Mouse (Mus musculus) embryonic facial prominence, embryonic 11.5 days (tissue): Measurements from ENCODE around the gene Capn1. TPM values are rescaled to one million over a fixed set of nuclear protein-coding genes. Genes with fewer than 3 reads are reported as not detected.

ENCODE experiments used
- ATAC-seq: fragments of 200-750 bp; cut with Nextera tagmentation; replicated peaks from 2 replicates; pipeline ENCODE4 v1.8.0; 2017; ENCODE audit warnings: low read depth; ENCODE audit not compliant: insufficient number of reproducible peaks, low FRiP score, low TSS enrichment
- DNase-seq: peaks from one replicate; pipeline ENCODE4 v3.0.0-alpha.2; 2015; ENCODE audit warnings: low spot score
- H3K27ac ChIP-seq: fragments of 300-500 bp; sonication (generic); replicated peaks from 2 replicates; pipeline ENCODE4 v1.5.1; 2014; ENCODE audit warnings: mild to moderate bottlenecking, low read depth, low read length, control low read depth
- H3K27me3 ChIP-seq: fragments of 300-500 bp; sonication (generic); 2 replicates; pipeline ENCODE4 v1.6.1; 2014; ENCODE audit warnings: mild to moderate bottlenecking, low read length, moderate library complexity, mixed read lengths; ENCODE audit not compliant: control insufficient read depth, insufficient read depth
- H3K36me3 ChIP-seq: fragments of 300-500 bp; sonication (generic); replicated peaks from 2 replicates; pipeline ENCODE4 v1.6.1; 2014; ENCODE audit warnings: low read depth, mild to moderate bottlenecking, low read length, moderate library complexity, mixed read lengths; ENCODE audit not compliant: control insufficient read depth, insufficient read depth
- H3K4me1 ChIP-seq: fragments of 300-500 bp; sonication (generic); 2 replicates; pipeline ENCODE4 v1.6.1; 2014; ENCODE audit warnings: low read length, mixed read lengths; ENCODE audit not compliant: control insufficient read depth, insufficient read depth
- H3K4me2 ChIP-seq: fragments of 300-500 bp; sonication (generic); 2 replicates; pipeline ENCODE4 v1.6.1; 2014; ENCODE audit warnings: low read depth, mild to moderate bottlenecking, control low read depth, low read length, moderate library complexity
- H3K4me3 ChIP-seq: fragments of 300-500 bp; sonication (generic); 2 replicates; pipeline ENCODE4 v1.5.1; 2014; ENCODE audit warnings: low read depth, low read length, control low read depth
- H3K9ac ChIP-seq: fragments of 300-500 bp; sonication (generic); replicated peaks from 2 replicates; pipeline ENCODE4 v1.6.1; 2014; ENCODE audit warnings: mild to moderate bottlenecking, control low read depth, low read length
- H3K9me3 ChIP-seq: fragments of 300-500 bp; sonication (generic); replicated peaks from 2 replicates; pipeline ENCODE4 v1.6.1; 2016; ENCODE audit warnings: mild to moderate bottlenecking, low read length, inconsistent platforms, mixed read lengths; ENCODE audit not compliant: control insufficient read depth
- WGBS: fragments of 180-500 bp; shearing (Covaris S2); extraction: QIAGEN DNeasy Blood & Tissue Kit; methylation state at CpG from one replicate; pipeline ENCODE4 v1.1.7; 2014; 5-methylcytosine and 5-hydroxymethylcytosine counted together
- polyA plus RNA-seq: library from polyadenylated mRNA; unstranded; fragments of >200 nt; fragmentation: Nextera tagmentation; extraction: Ambion mirVana; gene quantifications from 2 replicates; pipeline ENCODE4 v1.2.1, GENCODE M21; 2014

Capn1 gene
- polyA plus RNA-seq, 1 experiment from 2014 or later, result 4.5 TPM

DNA sequence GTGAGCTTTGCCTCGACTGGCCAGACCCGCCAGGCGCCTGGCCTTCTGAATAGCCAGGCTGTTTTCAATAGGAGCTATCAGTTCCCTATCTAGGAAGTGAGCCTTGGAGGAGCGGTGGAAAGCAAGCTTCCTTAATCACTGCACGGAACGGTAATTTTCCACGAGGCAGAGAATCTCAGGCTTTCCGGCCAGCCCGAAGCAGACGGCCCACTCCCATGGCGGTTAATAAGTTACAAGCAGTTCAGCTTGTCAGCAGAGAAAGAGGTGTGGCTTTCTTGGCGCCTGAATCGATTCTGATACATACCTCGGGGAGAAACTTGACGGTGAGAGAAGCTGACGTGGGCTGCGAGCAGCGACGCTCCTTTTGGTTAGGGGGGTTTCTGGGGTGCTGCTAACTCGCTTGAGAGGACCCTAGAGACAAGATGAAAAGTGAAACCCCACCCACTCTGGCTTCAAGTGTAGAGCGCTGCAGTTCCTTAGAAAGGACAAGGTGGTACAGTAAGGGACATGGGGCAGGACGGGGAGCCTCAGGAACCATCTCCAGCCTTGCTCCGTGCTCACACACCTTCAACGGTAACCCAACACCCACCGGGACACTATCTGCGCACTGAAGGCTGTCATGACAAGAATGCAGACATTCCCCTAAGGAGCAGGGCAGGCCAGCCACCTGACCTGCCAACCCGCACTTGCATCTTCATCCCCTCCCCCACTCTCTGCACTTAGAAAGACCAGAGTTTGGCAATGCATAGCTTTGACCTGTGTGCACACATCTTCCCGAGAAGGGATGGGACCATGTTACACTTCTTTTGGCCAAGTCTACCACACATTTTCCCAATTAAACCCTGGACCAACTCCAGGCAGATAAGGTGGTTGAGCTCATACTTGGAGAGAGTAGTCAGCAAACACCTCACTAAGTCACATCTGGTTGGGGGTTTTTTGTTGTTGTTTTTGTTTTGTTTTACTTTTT lies 59.7 kb downstream of the Capn1 start:
- Histone ChIP-seq H3K4me1 (no peaks in the 10 kb centered on the region), H3K27me3 (no peaks in the 10 kb centered on the region), H3K9me3 (no peaks in the 10 kb centered on the region), H3K4me2 (no peak overlapping the region), H3K36me3 (no peaks in the 10 kb centered on the region; the same call in 1 of the 2 replicates), H3K27ac (no peak overlapping the region), H3K9ac (no peak overlapping the region), H3K4me3 (no peak overlapping the region)
- WGBS, result 84% methylated on average over 28 of the region's 28 CpGs
- DNase-seq (no peak), ATAC-seq (no peak)

DNA sequence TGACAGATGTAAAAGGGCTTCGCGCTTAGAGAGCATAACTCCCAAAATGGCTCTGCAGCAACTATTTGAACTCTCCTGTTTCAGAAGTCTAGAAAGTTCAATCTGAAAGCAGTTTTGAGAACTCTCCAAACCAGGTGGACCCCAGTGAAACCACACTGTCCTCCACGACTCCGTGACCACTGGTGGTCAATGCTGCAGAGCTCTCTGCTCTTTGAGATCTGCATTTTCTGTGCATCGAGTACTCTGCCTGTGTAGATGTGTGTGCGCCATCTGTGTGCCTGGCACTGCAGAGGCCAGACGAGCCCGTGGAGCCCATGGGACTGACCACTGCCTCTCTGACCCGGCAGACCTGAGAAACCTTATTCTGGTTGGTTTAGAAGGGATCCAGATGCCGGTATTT lies 60.8 kb downstream of the Capn1 start:
- Histone ChIP-seq H3K36me3 (no peaks in the 10 kb centered on the region; the same call in 1 of the 2 replicates), H3K4me3 (no peak overlapping the region), H3K9ac (no peak overlapping the region), H3K27me3 (no peaks in the 10 kb centered on the region), H3K9me3 (no peaks in the 10 kb centered on the region), H3K4me2 (no peak overlapping the region), H3K4me1 (no peaks in the 10 kb centered on the region), H3K27ac (no peak overlapping the region)
- no peak for ATAC-seq
- DNase-seq, result no peak
- 90% methylated on average over 10 of the region's 10 CpGs for WGBS

DNA sequence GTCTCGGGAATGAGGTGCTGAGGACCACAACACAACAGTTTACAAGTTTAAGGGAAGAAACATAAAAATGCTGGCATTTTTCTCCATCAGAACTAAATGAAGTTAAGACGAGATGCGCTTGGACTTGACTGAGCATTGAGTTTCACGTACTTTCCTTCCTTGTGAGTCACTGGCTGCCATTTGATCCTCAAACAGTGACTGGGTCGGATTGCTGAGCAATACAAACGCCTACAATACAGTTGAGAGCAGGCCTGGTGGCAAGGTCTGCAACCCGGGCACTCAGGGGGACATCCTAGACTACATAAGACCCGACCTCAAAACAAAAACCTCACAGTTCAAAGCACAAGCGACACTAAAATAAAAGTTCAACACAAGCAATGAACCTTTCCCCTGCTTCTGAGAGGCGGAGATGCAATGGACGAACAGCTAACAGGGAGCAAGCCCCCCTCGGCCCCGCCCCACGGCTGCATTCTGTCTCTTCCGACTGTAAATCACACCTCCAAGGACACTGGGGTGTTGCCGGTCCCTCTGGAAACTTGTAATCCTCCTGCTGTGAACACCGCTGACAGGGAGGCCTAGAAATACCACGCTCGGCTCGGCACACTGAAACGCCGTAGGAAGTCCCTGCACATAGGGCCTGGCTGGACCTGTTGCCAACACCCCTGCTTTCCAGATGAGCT lies 61.5 kb downstream of the Capn1 start:
- Histone ChIP-seq H3K9ac (no peak overlapping the region), H3K27me3 (no peaks in the 10 kb centered on the region), H3K36me3 (no peaks in the 10 kb centered on the region; the same call in 1 of the 2 replicates), H3K27ac (no peak overlapping the region), H3K9me3 (no peaks in the 10 kb centered on the region), H3K4me2 (no peak overlapping the region), H3K4me3 (no peak overlapping the region), H3K4me1 (no peaks in the 10 kb centered on the region)
- 86% methylated on average over 22 of the region's 22 CpGs for WGBS
- ATAC-seq, result no peak
- DNase-seq, result no peak

DNA sequence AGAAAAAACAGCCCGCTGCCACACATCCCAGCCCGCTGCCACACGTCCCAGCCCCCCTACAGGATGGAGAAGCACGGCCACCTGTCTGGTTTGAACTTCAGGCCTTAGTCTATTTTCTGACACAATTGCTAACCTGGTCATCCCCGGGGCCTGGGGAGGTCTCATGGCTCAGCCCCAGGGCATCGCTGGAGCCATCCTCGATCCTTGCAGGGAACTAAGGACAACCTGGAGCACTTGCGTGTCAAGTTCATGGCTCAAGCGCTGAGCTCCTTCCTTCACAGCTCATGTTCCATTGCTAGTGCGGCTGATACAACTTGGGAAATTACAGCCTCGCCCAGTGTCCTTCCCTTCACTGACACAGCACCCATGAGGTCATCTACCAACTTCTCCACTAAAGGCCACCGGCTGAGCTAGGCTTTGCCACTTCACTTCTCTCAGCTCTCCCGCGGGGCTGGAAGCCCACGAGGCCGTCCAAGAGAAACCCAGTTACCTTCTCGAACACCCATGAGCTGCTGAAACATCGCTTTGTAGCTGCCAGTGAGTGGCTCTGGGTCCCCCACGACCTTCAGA lies 62.4 kb downstream of the Capn1 start:
- H3K36me3 ChIP-seq, result no peaks in the 10 kb centered on the region; the same call in 1 of the 2 replicates
- no peaks in the 10 kb centered on the region for H3K27me3 ChIP-seq
- H3K4me1 ChIP-seq, result no peaks in the 10 kb centered on the region
- no peak overlapping the region for H3K4me3 ChIP-seq
- ATAC-seq (no peak), DNase-seq (no peak)
- H3K27ac ChIP-seq, result no peak overlapping the region
- 91% methylated on average over 19 of the region's 19 CpGs for WGBS
- H3K9me3 ChIP-seq, result no peaks in the 10 kb centered on the region
- H3K9ac ChIP-seq, result no peak overlapping the region
- no peak overlapping the region for H3K4me2 ChIP-seq

DNA sequence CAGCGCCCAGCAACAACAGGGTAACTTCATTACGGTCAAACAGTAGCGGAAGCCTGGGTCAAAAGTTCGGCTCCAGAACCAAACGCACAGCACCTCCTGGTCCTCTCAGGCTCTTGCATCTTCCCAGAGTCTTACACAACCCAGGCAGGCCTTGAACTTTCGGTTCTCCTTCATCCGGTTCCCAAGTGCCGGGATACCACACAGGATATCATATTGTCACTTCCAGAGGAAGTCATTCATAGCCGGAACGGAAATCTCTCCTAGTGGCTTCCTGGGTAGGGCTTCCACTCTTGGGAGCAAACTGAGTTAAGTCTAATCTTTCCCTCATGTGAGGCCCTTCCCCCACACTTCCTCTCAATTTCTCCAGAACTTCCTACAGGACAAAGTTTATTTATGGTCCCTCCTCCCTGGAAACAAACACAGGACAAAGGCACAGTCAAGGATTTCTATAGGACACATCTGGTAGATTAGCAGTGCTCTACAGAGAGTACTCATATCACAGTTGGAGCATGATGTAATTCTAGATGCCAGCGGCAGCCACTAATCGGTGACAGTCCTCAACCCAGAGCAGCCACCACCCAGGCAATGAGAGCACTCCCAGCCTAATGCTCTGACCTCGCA lies 63.5 kb downstream of the Capn1 start:
- H3K4me2 ChIP-seq, result no peak overlapping the region
- H3K27ac ChIP-seq, result peak overlapping the region; percentile 49; the same call in 1 of the 2 replicates
- no peaks in the 10 kb centered on the region; the same call in 1 of the 2 replicates for H3K36me3 ChIP-seq
- no peaks in the 10 kb centered on the region for H3K4me1 ChIP-seq
- H3K9ac ChIP-seq, result no peak overlapping the region
- DNase-seq, result peak; percentile 72
- H3K9me3 ChIP-seq, result no peaks in the 10 kb centered on the region
- no peak for ATAC-seq
- H3K27me3 ChIP-seq, result no peaks in the 10 kb centered on the region
- WGBS, result 58% methylated on average over 13 of the region's 13 CpGs
- no peak overlapping the region for H3K4me3 ChIP-seq

DNA sequence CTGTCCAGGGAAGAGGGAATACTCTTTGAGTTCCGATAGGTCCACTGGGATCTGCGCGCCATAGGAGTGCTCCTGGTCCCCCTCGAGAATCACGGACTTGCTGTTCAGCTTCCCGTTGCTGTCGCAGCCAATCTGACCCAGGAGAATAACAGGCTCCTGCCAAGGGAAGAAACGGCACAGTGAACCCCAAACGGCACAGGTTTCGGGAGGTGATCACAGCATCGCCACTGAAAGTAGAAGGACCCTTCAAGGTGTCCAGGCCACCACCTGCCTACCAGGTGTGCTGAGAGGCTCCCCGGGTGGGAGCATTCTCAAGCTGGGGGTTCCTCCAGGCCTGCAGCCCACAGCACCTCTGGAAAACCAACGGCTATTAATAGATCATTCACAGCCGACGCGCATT lies 64.1 kb downstream of the Capn1 start:
- ATAC-seq (no peak), DNase-seq (no peak)
- Histone ChIP-seq H3K4me3 (no peak overlapping the region), H3K9me3 (no peaks in the 10 kb centered on the region), H3K4me2 (no peak overlapping the region), H3K27ac (no peak overlapping the region), H3K36me3 (no peaks in the 10 kb centered on the region; the same call in 1 of the 2 replicates), H3K27me3 (no peaks in the 10 kb centered on the region), H3K9ac (no peak overlapping the region), H3K4me1 (no peaks in the 10 kb centered on the region)
- WGBS, result 90% methylated on average over 16 of the region's 16 CpGs

DNA sequence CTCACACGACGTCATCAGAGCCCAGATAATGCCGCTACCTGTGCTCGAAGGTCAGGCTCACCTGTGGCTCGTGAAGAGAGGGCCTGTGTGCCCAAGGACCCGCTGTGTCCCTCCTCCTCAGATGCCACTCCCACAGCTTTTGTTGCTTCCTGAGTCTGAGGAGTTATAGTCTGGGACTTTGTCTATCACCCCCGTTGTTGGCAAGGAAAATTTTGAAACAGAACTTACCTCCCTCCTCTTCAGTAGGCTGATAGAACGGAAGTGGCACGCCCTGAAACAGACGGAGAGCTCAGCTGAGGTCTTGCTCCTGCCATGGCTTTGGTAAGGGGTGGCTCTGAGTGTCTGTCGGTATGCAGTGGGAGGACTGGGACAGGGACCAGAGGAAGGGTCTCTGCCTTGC lies 65.5 kb downstream of the Capn1 start:
- H3K36me3 ChIP-seq, result no peaks in the 10 kb centered on the region; the same call in 1 of the 2 replicates
- WGBS, result 95% methylated on average over 11 of the region's 11 CpGs
- no peak overlapping the region for H3K27ac ChIP-seq
- no peak for DNase-seq
- no peak for ATAC-seq
- no peaks in the 10 kb centered on the region for H3K27me3 ChIP-seq
- no peaks in the 10 kb centered on the region for H3K9me3 ChIP-seq
- H3K9ac ChIP-seq, result no peak overlapping the region
- no peak overlapping the region for H3K4me2 ChIP-seq
- no peak overlapping the region for H3K4me3 ChIP-seq
- no peaks in the 10 kb centered on the region for H3K4me1 ChIP-seq
